Mouse (Mus musculus): ENCODE measurements around the gene Bcar3.

DNA sequence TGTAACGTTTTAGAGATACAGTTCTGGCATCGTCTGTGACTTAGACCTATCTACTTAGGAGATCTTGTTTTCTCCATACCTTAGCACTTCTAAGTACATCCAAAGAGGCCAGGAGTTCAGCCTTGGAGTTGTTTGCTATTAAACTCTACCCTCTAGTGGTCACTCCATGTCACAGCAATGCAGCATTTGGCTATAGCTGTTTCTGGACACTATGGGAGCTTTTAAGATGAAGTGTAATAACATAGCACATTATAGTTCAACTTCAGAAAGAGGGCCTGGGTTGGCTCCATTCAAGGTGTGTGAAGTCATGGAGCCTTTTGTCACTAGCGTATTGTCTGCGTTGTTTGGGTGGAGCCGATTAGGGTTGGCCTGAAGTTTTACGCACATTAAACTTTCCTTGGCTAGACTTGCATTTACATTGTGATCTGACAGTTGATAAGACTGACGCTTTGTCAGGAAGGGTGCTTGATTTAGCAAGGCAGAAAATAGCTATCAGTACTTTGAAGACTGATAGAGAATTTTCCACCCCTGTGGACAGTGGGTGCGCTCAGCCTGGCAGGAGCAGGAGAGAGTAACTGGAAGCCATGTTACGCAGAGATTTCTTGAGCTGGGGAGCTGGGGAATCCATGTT is 172.3 kb downstream of the Bcar3 start:
- no peak for TF ChIP-seq E2F4 (IDR thresholded peaks at IDR 0.05; ENCODE audit: insufficient replicate concordance, low read depth, low read length)
- no peak for TF ChIP-seq POLR2A (IDR thresholded peaks at IDR 0.05; ENCODE audit: low read depth, low read length)
- TF ChIP-seq CHD2 (IDR thresholded peaks at IDR 0.05; ENCODE audit: low read length): no peak
- no peak for TF ChIP-seq MEF2A (IDR thresholded peaks at IDR 0.05; ENCODE audit: borderline replicate concordance, low read depth, low read length)
- TF ChIP-seq USF1 (IDR thresholded peaks at IDR 0.05; ENCODE audit: low read depth, low read length): no peak
- TF ChIP-seq CTCF (conservative IDR thresholded peaks at IDR 0.05 in 1 of 2, IDR thresholded peaks at IDR 0.05 in 1 of 2; ENCODE audit: low read depth in 2 of 2, low read length in 2 of 2): peak; percentile 92 to 97
- peak; percentile 94 for TF ChIP-seq SMC3 (IDR thresholded peaks at IDR 0.05; ENCODE audit: low read depth, low read length)
- TF ChIP-seq MXI1 (IDR thresholded peaks at IDR 0.05; ENCODE audit: low read depth, low read length): no peak
- TF ChIP-seq ZKSCAN1 (IDR thresholded peaks at IDR 0.05; ENCODE audit: borderline replicate concordance, low read depth, low read length): no peak
- TF ChIP-seq EP300 (IDR thresholded peaks at IDR 0.05; ENCODE audit: low read length): no peak
